Mouse (Mus musculus): ENCODE measurements around the gene Mpv17l2. TPM values are rescaled to one million over a fixed set of nuclear protein-coding genes. Genes with fewer than 3 reads are reported as not detected.

Mpv17l2 gene
- total RNA-seq, 2 experiments from 2014 or later: 30.4 to 31.0 TPM

GRCm38 (mm10) chr8:70754871-70755660 lies 5.7 kb downstream of the Mpv17l2 start:
- ATAC-seq (replicated peaks; ENCODE audit: low FRiP score, poor library complexity, severe bottlenecking): peak; percentile 43

GRCm38 (mm10) chr8:70754043-70754870 lies 6.5 kb downstream of the Mpv17l2 start, which contains the start of gene Rab3a:
Gene Rab3a, plus strand, starts transcription at chr8:70754679.
- peak; percentile 95 for ATAC-seq (replicated peaks; ENCODE audit: low FRiP score, poor library complexity, severe bottlenecking)

GRCm38 (mm10) chr8:70753151-70753550 lies 7.6 kb downstream of the Mpv17l2 start:
- ATAC-seq (replicated peaks; ENCODE audit: low FRiP score, poor library complexity, severe bottlenecking): no peak

- no peak for ATAC-seq (replicated peaks; ENCODE audit: low FRiP score, poor library complexity, severe bottlenecking)
These were observed 8.6 kb downstream of the Mpv17l2 start for GRCm38 (mm10) chr8:70752000-70752764.

GRCm38 (mm10) chr8:70750128-70750680 lies 10.5 kb downstream of the Mpv17l2 start:
- ATAC-seq (replicated peaks; ENCODE audit: low FRiP score, poor library complexity, severe bottlenecking): no peak

GRCm38 (mm10) chr8:70749097-70749674 lies 11.6 kb downstream of the Mpv17l2 start:
- ATAC-seq (replicated peaks; ENCODE audit: low FRiP score, poor library complexity, severe bottlenecking): 0 out of 2 replicates have a peak, but pooled peaks have one; percentile 21

GRCm38 (mm10) chr8:70748246-70749096 lies 12.3 kb downstream of the Mpv17l2 start:
- ATAC-seq (replicated peaks; ENCODE audit: low FRiP score, poor library complexity, severe bottlenecking): no peak

- ATAC-seq (replicated peaks; ENCODE audit: low FRiP score, poor library complexity, severe bottlenecking): no peak
These were observed 13.4 kb downstream of the Mpv17l2 start for GRCm38 (mm10) chr8:70747211-70747890.

- no peak for ATAC-seq (replicated peaks; ENCODE audit: low FRiP score, poor library complexity, severe bottlenecking)
These were observed 14.1 kb downstream of the Mpv17l2 start for GRCm38 (mm10) chr8:70746676-70747075.

- ATAC-seq (replicated peaks; ENCODE audit: low FRiP score, poor library complexity, severe bottlenecking): no peak
These were observed 15.0 kb downstream of the Mpv17l2 start for GRCm38 (mm10) chr8:70745691-70746220.

GRCm38 (mm10) chr8:70744806-70745205 lies 15.9 kb downstream of the Mpv17l2 start:
- no peak for ATAC-seq (replicated peaks; ENCODE audit: low FRiP score, poor library complexity, severe bottlenecking)

GRCm38 (mm10) chr8:70743656-70744590 lies 16.8 kb downstream of the Mpv17l2 start:
- no peak for ATAC-seq (replicated peaks; ENCODE audit: low FRiP score, poor library complexity, severe bottlenecking)

- ATAC-seq (replicated peaks; ENCODE audit: low FRiP score, poor library complexity, severe bottlenecking): no peak
These were observed 17.6 kb downstream of the Mpv17l2 start for GRCm38 (mm10) chr8:70742981-70743655.

- no peak for ATAC-seq (replicated peaks; ENCODE audit: low FRiP score, poor library complexity, severe bottlenecking)
These were observed 18.6 kb downstream of the Mpv17l2 start for GRCm38 (mm10) chr8:70742176-70742575.

GRCm38 (mm10) chr8:70741661-70742060 lies 19.1 kb downstream of the Mpv17l2 start:
- ATAC-seq (replicated peaks; ENCODE audit: low FRiP score, poor library complexity, severe bottlenecking): no peak

- ATAC-seq (replicated peaks; ENCODE audit: low FRiP score, poor library complexity, severe bottlenecking): no peak
These were observed 22.5 kb downstream of the Mpv17l2 start for GRCm38 (mm10) chr8:70738211-70738610.

Data from erythroid progenitor cell, adult 5-6 weeks (primary cell).